In genomic region chr1:118425982-118426381, GRCm38 (mm10) we compare ENCODE assay signal across 19 mouse cellular contexts.
"Had no signal": no experiment of that assay in that cellular context is flagged by ENCODE, and none has a peak within 500 bp of the region (broad histone marks: within the 10 kb centered on the region; RNA-seq: fewer than 3 reads in every experiment).

No protein-coding gene starts in this region.

- H3K27me3 ChIP-seq: kidney, embryonic 15.5 days; liver, embryonic 13.5 days; midbrain, embryonic 12.5 days; midbrain, embryonic 15.5 days; neural tube, embryonic 13.5 days had no signal

- H3K4me2 ChIP-seq: kidney, embryonic 15.5 days; liver, embryonic 13.5 days; lung, embryonic 14.5 days; midbrain, embryonic 12.5 days; midbrain, embryonic 15.5 days; neural tube, embryonic 13.5 days had no signal

- DNase-seq: kidney, adult 18-20 months; kidney, postnatal 10 days; kidney, postnatal 36 days; layer of hippocampus, postnatal 36 days; liver, embryonic 13.5 days; lung, embryonic 14.5 days; retina, postnatal 1 day; right cerebral cortex, postnatal 25 days; thymus, adult 2 months; thymus, postnatal 14 days; thymus, postnatal 4 days had no signal

- H3K9ac ChIP-seq: kidney, embryonic 15.5 days; liver, embryonic 13.5 days; lung, embryonic 14.5 days; midbrain, embryonic 12.5 days; midbrain, embryonic 15.5 days; neural tube, embryonic 13.5 days had no signal

- ATAC-seq: lung, postnatal 0 days; midbrain, embryonic 15.5 days had no signal

- H3K27ac ChIP-seq: kidney, embryonic 15.5 days; left cerebral cortex, adult 2 months; liver, embryonic 13.5 days; macrophage; midbrain, embryonic 12.5 days; midbrain, embryonic 15.5 days; neural tube, embryonic 13.5 days; stomach, postnatal 0 days had no signal

- H3K4me3 ChIP-seq: kidney, embryonic 15.5 days; left cerebral cortex, adult 2 months; liver, embryonic 13.5 days; midbrain, embryonic 12.5 days; midbrain, embryonic 15.5 days; neural tube, embryonic 13.5 days had no signal

- H3K9me3 ChIP-seq: kidney, embryonic 15.5 days; liver, embryonic 13.5 days; midbrain, embryonic 12.5 days; midbrain, embryonic 15.5 days; neural tube, embryonic 13.5 days had no signal
